Mouse (Mus musculus) liver (tissue): ENCODE measurements around the gene Kdm4b.

Experiments
- DNase-seq: peaks from one replicate; pipeline ENCODE4 v3.0.0-alpha.2; 2020; ENCODE audit warnings: mixed read lengths

Kdm4b gene

GRCm38 (mm10) chr17:56325450-56326152 is at the start of gene Kdm4b:
Gene Kdm4b, plus strand, starts transcription at chr17:56326062.
- peak; percentile 99 for DNase-seq

- peak; percentile 97 for DNase-seq
Observed at GRCm38 (mm10) chr17:56276643-56277566, 49.0 kb upstream of the Kdm4b start, which contains the start of gene Ticam1. Gene Ticam1, minus strand, starts transcription at chr17:56276786.

- DNase-seq: no peak
Observed at GRCm38 (mm10) chr17:56277567-56277893, 48.3 kb upstream of the Kdm4b start.

- DNase-seq: no peak
Observed at GRCm38 (mm10) chr17:56278340-56278739, 47.5 kb upstream of the Kdm4b start.

GRCm38 (mm10) chr17:56279481-56280155 is 46.2 kb upstream of the Kdm4b start:
- DNase-seq: no peak

- peak; percentile 57 for DNase-seq
Observed at GRCm38 (mm10) chr17:56281193-56281592, 44.7 kb upstream of the Kdm4b start.

GRCm38 (mm10) chr17:56282802-56283201 is 43.1 kb upstream of the Kdm4b start:
- DNase-seq: no peak

GRCm38 (mm10) chr17:56283316-56283715 is 42.5 kb upstream of the Kdm4b start:
- DNase-seq: no peak

- no peak for DNase-seq
Observed at GRCm38 (mm10) chr17:56285995-56286394, 39.9 kb upstream of the Kdm4b start.

- peak; percentile 84 for DNase-seq
Observed at GRCm38 (mm10) chr17:56287830-56288229, 38.0 kb upstream of the Kdm4b start.

GRCm38 (mm10) chr17:56288866-56289265 is 37.0 kb upstream of the Kdm4b start:
- no peak for DNase-seq

GRCm38 (mm10) chr17:56289371-56290331 is 36.2 kb upstream of the Kdm4b start:
- peak; percentile 76 for DNase-seq

- peak; percentile 96 for DNase-seq
Observed at GRCm38 (mm10) chr17:56290388-56291170, 35.3 kb upstream of the Kdm4b start.

GRCm38 (mm10) chr17:56291171-56291511 is 34.7 kb upstream of the Kdm4b start:
- DNase-seq: peak; percentile 90

- no peak for DNase-seq
Observed at GRCm38 (mm10) chr17:56291826-56292475, 33.9 kb upstream of the Kdm4b start.

- no peak for DNase-seq
Observed at GRCm38 (mm10) chr17:56292531-56293222, 33.2 kb upstream of the Kdm4b start, which contains the start of gene Plin3. Gene Plin3, minus strand, starts transcription at chr17:56292873.

GRCm38 (mm10) chr17:56293291-56293690 is 32.6 kb upstream of the Kdm4b start:
- DNase-seq: no peak

- DNase-seq: no peak
Observed at GRCm38 (mm10) chr17:56294241-56294640, 31.6 kb upstream of the Kdm4b start.

GRCm38 (mm10) chr17:56296201-56296600 is 29.7 kb upstream of the Kdm4b start:
- no peak for DNase-seq

GRCm38 (mm10) chr17:56298238-56298637 is 27.6 kb upstream of the Kdm4b start:
- DNase-seq: no peak
